Mouse (Mus musculus) olfactory bulb, adult 2 months (tissue): ENCODE results near the gene Depdc1b.

Experiments used
- CTCF ChIP-seq: fragments of 200-500 bp; IDR thresholded peaks from 2 replicates; pipeline ENCODE4 v1.5.1; 2012; ENCODE audit warnings: low read depth, mild to moderate bottlenecking, low read length, moderate library complexity; ENCODE audit not compliant: insufficient read depth
- POLR2A ChIP-seq: fragments of 200-500 bp; IDR thresholded peaks from 2 replicates; pipeline ENCODE4 v1.6.1; 2012; ENCODE audit warnings: mild to moderate bottlenecking, low read depth, low read length, moderate library complexity; ENCODE audit not compliant: insufficient read depth

GRCm38 (mm10) chr13:108323317-108323716 lies 7.2 kb downstream of the Depdc1b start:
- TF ChIP-seq CTCF (no peak), POLR2A (no peak)
